Mouse (Mus musculus) embryonic fibroblast, embryonic 13.5 days (primary cell): ENCODE results near the gene Cc2d2b.

ENCODE experiments used
- CTCF ChIP-seq: IDR thresholded peaks from 2 replicates; pipeline ENCODE4 v1.5.1; 2011; ENCODE audit warnings: mild to moderate bottlenecking, control low read depth, low read length, moderate library complexity, borderline replicate concordance; ENCODE audit not compliant: insufficient read depth
- POLR2A ChIP-seq: IDR thresholded peaks from 2 replicates; pipeline ENCODE4 v1.6.1; 2011; ENCODE audit warnings: low read depth, mild to moderate bottlenecking, control low read depth, low read length, moderate library complexity

- no peak for TF ChIP-seq POLR2A
- TF ChIP-seq CTCF = no peak
These were observed 46.1 kb upstream of the Cc2d2b start for GRCm38 (mm10) chr19:40702406-40702805.
